Mouse (Mus musculus): ENCODE results near the gene Ncoa5.

GRCm38 (mm10) chr2:164966381-164966780, 68.3 kb downstream of the Ncoa5 start:
- no peak for TF ChIP-seq MYOG (IDR thresholded peaks at IDR 0.05; ENCODE audit: control insufficient read depth, extremely low read depth, insufficient read length)
- no peak for TF ChIP-seq CTCF (IDR thresholded peaks at IDR 0.05; ENCODE audit: control insufficient read depth, insufficient read depth, insufficient read length)
- TF ChIP-seq MAX (IDR thresholded peaks at IDR 0.05): no peak
- TF ChIP-seq CEBPB (IDR thresholded peaks at IDR 0.05; ENCODE audit: low read depth): no peak
- TF ChIP-seq USF1 (IDR thresholded peaks at IDR 0.05; ENCODE audit: low read depth): no peak

Measured in C2C12 (cell line).